Comparison of ENCODE assay signal across 8 mouse cellular contexts in the genomic region with DNA sequence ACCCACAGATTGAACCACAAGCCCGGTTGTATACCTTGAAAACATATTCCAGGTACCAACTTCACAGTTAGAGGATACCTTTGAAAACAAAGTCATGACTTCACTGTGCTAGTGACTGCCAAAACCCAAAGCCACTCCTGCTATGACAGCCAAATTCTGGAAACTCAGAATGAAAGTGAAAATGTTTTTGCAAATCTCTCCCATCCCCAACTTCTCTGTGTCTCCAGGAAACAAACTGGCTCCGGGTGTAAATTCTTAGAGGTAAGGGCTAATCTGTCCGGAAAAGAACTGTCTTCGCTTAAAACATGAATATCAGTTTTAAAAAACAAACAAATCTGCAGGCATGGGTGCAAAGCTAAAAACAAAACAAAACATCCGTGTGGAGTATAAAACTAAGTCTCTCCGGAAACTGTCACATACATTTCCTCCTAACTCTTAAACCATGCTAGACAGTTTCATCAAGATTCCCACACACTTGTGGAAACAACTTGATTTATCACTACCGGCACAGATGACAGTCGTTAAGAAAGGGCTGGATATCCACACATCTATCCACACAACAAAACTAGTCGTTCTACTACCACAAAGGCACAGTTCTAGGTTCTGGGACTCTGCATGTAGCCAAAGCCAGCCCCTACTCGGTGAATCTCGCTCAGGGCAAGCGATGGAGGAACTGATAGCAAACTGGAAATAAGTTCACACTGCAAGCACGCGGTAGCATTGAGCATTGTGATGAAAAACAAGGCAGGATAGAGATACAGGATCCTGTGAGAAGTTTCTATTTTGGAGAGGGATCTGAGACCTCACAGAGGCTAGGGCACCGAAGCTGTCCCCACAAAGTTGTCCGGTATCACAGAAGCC. TPM values are rescaled to one million over a fixed set of nuclear protein-coding genes. Genes with fewer than 3 reads are reported as not detected.
DNase-seq lines count a peak whose midpoint lies in the region; ATAC-seq and TF ChIP-seq lines count a peak whose summit lies in the region.

No protein-coding gene starts in this region.

- peak overlapping the region; percentile 85 for H3K4me3 ChIP-seq in heart, embryonic 13.5 days
- H3K4me3 ChIP-seq in liver, embryonic 13.5 days (replicated peaks): peak overlapping the region; percentile 62
- peak overlapping the region; percentile 79 for H3K4me3 ChIP-seq in small intestine, adult 2 months (ENCODE audit: low read depth, low read length)

- intact Hi-C loops in left cerebral cortex, postnatal 10 days (cut with DNase I): no loop called here

- ATAC-seq in heart, embryonic 13.5 days (ENCODE audit: extremely low read depth, insufficient number of reproducible peaks, low FRiP score, low TSS enrichment): no peak
- no peak for ATAC-seq in liver, embryonic 13.5 days (ENCODE audit: low read depth)

- no peak for TF ChIP-seq POLR2A in small intestine, adult 2 months (IDR thresholded peaks at IDR 0.05; ENCODE audit: low read depth, low read length)

- peak; percentile 38 for DNase-seq in kidney, adult 9 months
- no peak for DNase-seq in kidney, postnatal 10 days
- peak; percentile 28 for DNase-seq in adipocyte (ENCODE audit: low spot score)
- DNase-seq in liver, embryonic 13.5 days: no peak
- no peak for DNase-seq in ovary, adult 18-20 months (ENCODE audit: low spot score)
- no peak for DNase-seq in left cerebral cortex, postnatal 10 days (ENCODE audit: extremely low spot score in 1 of 2, low spot score in 2 of 2)

- H3K36me3 ChIP-seq in heart, embryonic 13.5 days: no peaks in the 10 kb centered on the region
- no peaks in the 10 kb centered on the region for H3K36me3 ChIP-seq in liver, embryonic 13.5 days
- no peaks in the 10 kb centered on the region for H3K36me3 ChIP-seq in small intestine, adult 2 months (ENCODE audit: control insufficient read depth, insufficient read depth, low read length)

- peaks cover 31% of the 10 kb centered on the region for H3K27me3 ChIP-seq in heart, embryonic 13.5 days (replicated peaks)
- H3K27me3 ChIP-seq in liver, embryonic 13.5 days: peaks cover 46% of the 10 kb centered on the region
- H3K27me3 ChIP-seq in small intestine, adult 2 months (ENCODE audit: control insufficient read depth, insufficient read depth, low read length): no peaks in the 10 kb centered on the region

- no peak overlapping the region for H3K27ac ChIP-seq in heart, embryonic 13.5 days (replicated peaks)
- H3K27ac ChIP-seq in liver, embryonic 13.5 days: no peak overlapping the region
- peak overlapping the region; percentile 48 for H3K27ac ChIP-seq in small intestine, adult 2 months (ENCODE audit: insufficient read depth, low read depth, low read length)

- no peak for TF ChIP-seq CTCF in small intestine, adult 2 months (IDR thresholded peaks at IDR 0.05; ENCODE audit: extremely low read depth, insufficient read length, insufficient replicate concordance, low read depth, low read length)

- peak overlapping the region; percentile 87 for H3K9ac ChIP-seq in heart, embryonic 13.5 days
- H3K9ac ChIP-seq in liver, embryonic 13.5 days: peak overlapping the region; percentile 56; the same call in 1 of the 2 replicates

- WGBS in heart, embryonic 13.5 days: 27% methylated on average over 16 of the region's 16 CpGs
- 15% methylated on average over 16 of the region's 16 CpGs for WGBS in liver, embryonic 13.5 days (ENCODE audit: insufficient replicate concordance)
- WGBS in small intestine, adult 2 months: 18% methylated on average over 16 of the region's 16 CpGs

- H3K4me2 ChIP-seq in heart, embryonic 13.5 days: peak overlapping the region; percentile 93
- H3K4me2 ChIP-seq in liver, embryonic 13.5 days: peak overlapping the region; percentile 74

- peaks cover 23% of the 10 kb centered on the region for H3K4me1 ChIP-seq in heart, embryonic 13.5 days
- H3K4me1 ChIP-seq in liver, embryonic 13.5 days (replicated peaks): peaks cover 10% of the 10 kb centered on the region; the same call in 1 of the 2 replicates
- H3K4me1 ChIP-seq in small intestine, adult 2 months (ENCODE audit: control insufficient read depth, insufficient read depth, insufficient read length, low read length): peaks cover 10% of the 10 kb centered on the region; the same call in 1 of the 2 replicates

- H3K9me3 ChIP-seq in heart, embryonic 13.5 days: no peaks in the 10 kb centered on the region
- no peaks in the 10 kb centered on the region for H3K9me3 ChIP-seq in liver, embryonic 13.5 days (replicated peaks)

RNA-seq across cellular contexts. Expression of a gene that starts 0.9 kb away (rescaled TPM):
- 6.9 and 7.8 TPM in 2 replicates for polyA plus RNA-seq in heart, embryonic 13.5 days (2015; fragmentation: Nextera tagmentation; extraction: Ambion mirVana)
- 1.9 TPM in 2 replicates for polyA plus RNA-seq in liver, embryonic 13.5 days (2015; fragmentation: Nextera tagmentation; extraction: Ambion mirVana)
- 2.1 and 2.6 TPM in 2 replicates for polyA plus RNA-seq in small intestine, adult 2 months (2012; rRNA removed)
- 10 to 100 TPM; 12.5 to 13.0 TPM for total RNA-seq in left cerebral cortex, postnatal 10 days (2021)

RNA-seq across cellular contexts. Expression of a gene that starts 0.9 kb away (rescaled TPM):
- polyA plus RNA-seq in heart, embryonic 13.5 days (2015; fragmentation: Nextera tagmentation; extraction: Ambion mirVana): 1.7 and 2.1 TPM in 2 replicates
- polyA plus RNA-seq in liver, embryonic 13.5 days (2015; fragmentation: Nextera tagmentation; extraction: Ambion mirVana): 0.42 and 0.58 TPM in 2 replicates
- 0.18 and 0.57 TPM in 2 replicates for polyA plus RNA-seq in small intestine, adult 2 months (2012; rRNA removed)
- 1 to 10 TPM; 7.0 to 7.9 TPM for total RNA-seq in left cerebral cortex, postnatal 10 days (2021)

RNA-seq across cellular contexts. Expression of a gene that starts 26.8 kb away (rescaled TPM):
- 0.74 and 0.93 TPM in 2 replicates for polyA plus RNA-seq in heart, embryonic 13.5 days (2015; fragmentation: Nextera tagmentation; extraction: Ambion mirVana)
- polyA plus RNA-seq in liver, embryonic 13.5 days (2015; fragmentation: Nextera tagmentation; extraction: Ambion mirVana): 0.05 and 0.13 TPM in 2 replicates
- 2.9 and 3.1 TPM in 2 replicates for polyA plus RNA-seq in small intestine, adult 2 months (2012; rRNA removed)
- total RNA-seq in left cerebral cortex, postnatal 10 days (2021): 10 to 100 TPM; 57.5 to 60.0 TPM

Comparison
In these comparisons a context has a peak if more than half of its experiments do, and no peak if none do; other contexts are left out.
1. DNase-seq: peak in kidney, adult 9 months (single experiment) and adipocyte (single experiment); none in kidney, postnatal 10 days (single experiment), liver, embryonic 13.5 days (single experiment), ovary, adult 18-20 months (single experiment) and left cerebral cortex, postnatal 10 days (0 of 2).
2. Peak in every context shown above with its lines, with median percentiles within 50 percentile points of each other: H3K4me3 ChIP-seq.